Mouse (Mus musculus) common myeloid progenitor, adult 5-6 weeks (primary cell): ENCODE data around the gene Lpp. TPM values are rescaled to one million over a fixed set of nuclear protein-coding genes. Genes with fewer than 3 reads are reported as not detected.

ENCODE experiments used
- ATAC-seq: replicated peaks from 2 replicates; pipeline ENCODE4 v1.8.0; 2016; ENCODE audit warnings: low read depth, mild to moderate bottlenecking, moderate TSS enrichment, inconsistent platforms; ENCODE audit not compliant: poor library complexity, severe bottlenecking
- total RNA-seq: library from RNA; stranded (forward); fragments of 200-1000, 187-1606 nt; gene quantifications from 2 replicates; pipeline ENCODE4 v1.2.3, GENCODE M21; 2017

Gene Lpp
- total RNA-seq, 1 experiment from 2014 or later, result 4.2 TPM

- ATAC-seq, result no peak
Observed at GRCm38 (mm10) chr16:24644154-24644553, 250.8 kb downstream of the Lpp start.

- ATAC-seq, result no peak
Observed at GRCm38 (mm10) chr16:24644760-24645406, 251.6 kb downstream of the Lpp start.

- no peak for ATAC-seq
Observed at GRCm38 (mm10) chr16:24645906-24646603, 252.7 kb downstream of the Lpp start.

- no peak for ATAC-seq
Observed at GRCm38 (mm10) chr16:24651655-24652654, 258.6 kb downstream of the Lpp start.

- no peak for ATAC-seq
Observed at GRCm38 (mm10) chr16:24653041-24653440, 259.7 kb downstream of the Lpp start.

- no peak for ATAC-seq
Observed at GRCm38 (mm10) chr16:24655116-24655515, 261.8 kb downstream of the Lpp start.

- ATAC-seq, result no peak
Observed at GRCm38 (mm10) chr16:24656026-24656425, 262.7 kb downstream of the Lpp start.

- ATAC-seq, result no peak
Observed at GRCm38 (mm10) chr16:24656752-24657151, 263.4 kb downstream of the Lpp start.

- ATAC-seq, result no peak
Observed at GRCm38 (mm10) chr16:24659049-24659448, 265.7 kb downstream of the Lpp start.

GRCm38 (mm10) chr16:24664131-24664530, 270.8 kb downstream of the Lpp start:
- no peak for ATAC-seq

GRCm38 (mm10) chr16:24669718-24670460, 276.6 kb downstream of the Lpp start:
- peak; percentile 32; the same call in 1 of the 2 replicates for ATAC-seq

- ATAC-seq, result no peak
Observed at GRCm38 (mm10) chr16:24678942-24679341, 285.6 kb downstream of the Lpp start.

GRCm38 (mm10) chr16:24695062-24695461, 301.8 kb downstream of the Lpp start:
- no peak for ATAC-seq

GRCm38 (mm10) chr16:24704215-24704614, 310.9 kb downstream of the Lpp start:
- ATAC-seq, result no peak

GRCm38 (mm10) chr16:24723641-24724040, 330.3 kb downstream of the Lpp start:
- ATAC-seq, result no peak

- ATAC-seq, result no peak
Observed at GRCm38 (mm10) chr16:24732751-24733150, 339.4 kb downstream of the Lpp start.

- no peak for ATAC-seq
Observed at GRCm38 (mm10) chr16:24733321-24733720, 340.0 kb downstream of the Lpp start.

GRCm38 (mm10) chr16:24735754-24736153, 342.4 kb downstream of the Lpp start:
- ATAC-seq, result no peak

GRCm38 (mm10) chr16:24737362-24738057, 344.2 kb downstream of the Lpp start:
- ATAC-seq, result peak; percentile 32; the same call in 1 of the 2 replicates
